Mouse (Mus musculus): ENCODE data around the gene Rps18. TPM values are rescaled to one million over a fixed set of nuclear protein-coding genes. Genes with fewer than 3 reads are reported as not detected.
A peak's percentile ranks its signal among the peaks of the same experiment; 100 is the strongest.

Gene Rps18
- polyA plus RNA-seq, 2 experiments: 1,098 to 1,411 TPM

DNA sequence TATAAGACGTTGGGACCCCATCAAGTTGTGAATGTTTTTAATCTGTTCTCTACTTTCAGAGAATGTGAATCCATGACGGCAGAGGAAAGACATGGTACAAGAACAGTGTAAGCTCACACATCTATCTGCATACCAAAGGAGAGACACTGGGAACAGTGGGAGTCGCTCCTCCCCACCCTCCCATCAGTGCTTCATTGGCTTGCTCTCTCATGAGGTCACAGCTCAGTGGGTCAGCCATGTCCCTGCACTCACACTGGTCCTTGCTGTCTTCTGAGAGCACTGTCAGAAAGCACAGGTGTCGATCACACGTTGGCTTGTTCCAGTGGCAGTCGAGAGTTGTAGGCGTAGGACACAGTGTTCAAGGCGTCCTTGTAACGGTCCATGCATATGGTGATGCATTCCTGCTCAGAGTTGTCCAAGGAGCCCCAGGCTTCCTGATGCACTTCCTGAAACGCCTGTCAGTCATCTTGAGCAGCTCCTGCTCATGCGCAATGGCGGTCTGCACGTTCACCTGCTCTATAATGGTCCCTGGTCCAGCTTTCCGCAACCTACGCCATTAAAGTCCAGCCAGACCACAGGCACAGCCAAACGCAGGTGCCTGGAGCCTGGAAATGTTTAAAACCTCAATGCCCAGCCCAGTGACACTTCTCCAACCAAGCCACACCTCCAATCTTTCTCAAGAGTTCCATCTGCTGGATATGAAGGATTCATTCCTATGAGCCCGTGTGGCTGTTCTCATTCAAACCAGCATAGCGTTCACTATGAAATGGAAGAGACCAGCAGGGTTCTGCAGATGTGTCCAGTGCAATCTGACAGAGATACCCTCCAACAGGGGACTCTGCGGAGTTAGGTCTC, 24.6 kb upstream of the Rps18 start:
- H3K4me2 ChIP-seq (ENCODE audit: low read depth): peak overlapping the region; percentile 64
- peaks cover 0 to 21% of the 10 kb centered on the region in 2 experiments; a peak in 2 of 4 replicates for H3K4me1 ChIP-seq (replicated peaks; ENCODE audit: control insufficient read depth in 2 of 2, insufficient read depth in 2 of 2, low read length in 1 of 2)
- TF ChIP-seq CTCF (IDR thresholded peaks at IDR 0.05; ENCODE audit: low read depth) (no peak; the same call in 1 of the 2 replicates), EP300 (IDR thresholded peaks at IDR 0.05; ENCODE audit: low read depth) (no peak)
- no peak for DNase-seq (ENCODE audit: low read depth in 3 of 3, low spot score in 3 of 3)
- no peak overlapping the region for H3K27ac ChIP-seq
- H3K27me3 ChIP-seq (ENCODE audit: control insufficient read depth, insufficient read depth, low read length): peaks cover 15% of the 10 kb centered on the region; the same call in 1 of the 2 replicates
- no peak overlapping the region for H3K9ac ChIP-seq (replicated peaks)
- WGBS (ENCODE audit: insufficient replicate concordance): 65% methylated on average over 19 of the region's 19 CpGs
- no peak for ATAC-seq (ENCODE audit: insufficient read depth)
- no peak overlapping the region for H3K4me3 ChIP-seq (ENCODE audit: insufficient read depth in 1 of 2, low read depth in 2 of 2, low read length in 2 of 2)
- H3K36me3 ChIP-seq (replicated peaks; ENCODE audit: control insufficient read depth, insufficient read depth, low read depth): no peaks in the 10 kb centered on the region
- H3K9me3 ChIP-seq (ENCODE audit: control insufficient read depth, low read length): no peaks in the 10 kb centered on the region

DNA sequence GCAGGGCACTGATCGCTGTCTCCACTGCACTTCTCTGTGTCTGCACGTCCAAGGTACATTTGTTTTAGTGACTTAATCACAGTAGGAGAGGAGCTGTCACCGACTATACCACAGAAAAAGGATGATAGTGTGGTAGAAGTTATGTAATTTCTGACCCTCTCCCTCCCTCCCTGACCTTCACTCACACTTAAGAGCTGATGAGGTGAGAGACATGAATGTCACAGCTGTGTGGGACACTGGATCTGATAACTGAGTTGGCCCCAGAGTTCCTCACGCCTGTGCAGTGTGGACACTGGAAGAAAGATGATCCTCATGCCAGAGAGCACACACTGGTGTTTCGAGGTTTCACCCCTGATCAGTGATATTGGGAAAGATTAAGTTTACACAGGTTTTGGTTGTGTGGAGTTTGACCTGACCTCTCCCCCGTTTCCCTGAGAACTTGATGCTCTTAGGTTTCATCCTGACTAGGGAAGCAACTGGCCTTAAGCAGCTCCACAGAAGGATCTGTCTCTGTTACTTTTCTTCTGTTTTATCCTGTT, 23.8 kb upstream of the Rps18 start:
- DNase-seq (ENCODE audit: low read depth in 3 of 3, low spot score in 3 of 3): no peak
- 53% methylated on average over 6 of the region's 6 CpGs for WGBS (ENCODE audit: insufficient replicate concordance)
- no peak for ATAC-seq (ENCODE audit: insufficient read depth)
- Histone ChIP-seq H3K36me3 (replicated peaks; ENCODE audit: control insufficient read depth, insufficient read depth, low read depth) (no peaks in the 10 kb centered on the region), H3K4me3 (ENCODE audit: insufficient read depth in 1 of 2, low read depth in 2 of 2, low read length in 2 of 2) (no peak overlapping the region), H3K9ac (replicated peaks) (no peak overlapping the region), H3K4me1 (replicated peaks; ENCODE audit: control insufficient read depth in 2 of 2, insufficient read depth in 2 of 2, low read length in 1 of 2) (peaks cover 0 to 21% of the 10 kb centered on the region in 2 experiments; a peak in 2 of 4 replicates), H3K27me3 (ENCODE audit: control insufficient read depth, insufficient read depth, low read length) (peaks cover 15% of the 10 kb centered on the region; the same call in 1 of the 2 replicates), H3K4me2 (ENCODE audit: low read depth) (no peak overlapping the region; the same call in 1 of the 2 replicates), H3K27ac (no peak overlapping the region), H3K9me3 (ENCODE audit: control insufficient read depth, low read length) (no peaks in the 10 kb centered on the region)
- TF ChIP-seq EP300 (IDR thresholded peaks at IDR 0.05; ENCODE audit: low read depth) (no peak), CTCF (IDR thresholded peaks at IDR 0.05; ENCODE audit: low read depth) (no peak)

DNA sequence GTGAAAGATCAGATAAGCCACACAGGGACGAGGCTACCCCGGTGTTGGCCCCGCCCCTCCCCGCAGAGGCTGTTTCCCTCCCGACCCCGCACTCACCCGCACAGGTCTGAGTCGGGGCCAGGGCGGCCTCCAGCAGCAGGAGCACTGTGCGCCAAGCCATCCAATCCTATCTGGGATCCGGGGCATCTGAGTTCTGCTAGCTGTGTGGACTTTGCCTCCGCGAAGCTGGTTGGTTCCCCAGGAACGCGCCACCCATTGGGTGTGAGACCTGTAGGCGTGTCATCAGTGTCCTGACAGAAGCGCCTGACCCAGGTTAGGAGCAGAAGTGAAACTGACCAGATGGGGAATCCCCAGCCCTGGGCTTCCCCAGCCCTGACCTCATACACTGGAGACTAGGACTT, 22.8 kb upstream of the Rps18 start:
- H3K36me3 ChIP-seq (replicated peaks; ENCODE audit: control insufficient read depth, insufficient read depth, low read depth): no peaks in the 10 kb centered on the region
- H3K4me3 ChIP-seq (ENCODE audit: insufficient read depth in 1 of 2, low read depth in 2 of 2, low read length in 2 of 2): peak overlapping the region; percentile 20 to 48
- TF ChIP-seq EP300 (IDR thresholded peaks at IDR 0.05; ENCODE audit: low read depth): no peak
- no peak for TF ChIP-seq CTCF (IDR thresholded peaks at IDR 0.05; ENCODE audit: low read depth)
- WGBS (ENCODE audit: insufficient replicate concordance): under 1% methylated on average over 17 of the region's 17 CpGs
- ATAC-seq (ENCODE audit: insufficient read depth) (peak; percentile 76), DNase-seq (ENCODE audit: low read depth in 3 of 3, low spot score in 3 of 3) (peak; percentile 58 to 73 (median 59))
- H3K27me3 ChIP-seq (ENCODE audit: control insufficient read depth, insufficient read depth, low read length): peaks cover 15% of the 10 kb centered on the region; the same call in 1 of the 2 replicates
- peaks cover 0 to 21% of the 10 kb centered on the region in 2 experiments; a peak in 2 of 4 replicates for H3K4me1 ChIP-seq (replicated peaks; ENCODE audit: control insufficient read depth in 2 of 2, insufficient read depth in 2 of 2, low read length in 1 of 2)
- H3K9ac ChIP-seq (replicated peaks): no peak overlapping the region
- H3K27ac ChIP-seq: no peak overlapping the region
- H3K4me2 ChIP-seq (ENCODE audit: low read depth): peak overlapping the region; percentile 65
- H3K9me3 ChIP-seq (ENCODE audit: control insufficient read depth, low read length): no peaks in the 10 kb centered on the region

DNA sequence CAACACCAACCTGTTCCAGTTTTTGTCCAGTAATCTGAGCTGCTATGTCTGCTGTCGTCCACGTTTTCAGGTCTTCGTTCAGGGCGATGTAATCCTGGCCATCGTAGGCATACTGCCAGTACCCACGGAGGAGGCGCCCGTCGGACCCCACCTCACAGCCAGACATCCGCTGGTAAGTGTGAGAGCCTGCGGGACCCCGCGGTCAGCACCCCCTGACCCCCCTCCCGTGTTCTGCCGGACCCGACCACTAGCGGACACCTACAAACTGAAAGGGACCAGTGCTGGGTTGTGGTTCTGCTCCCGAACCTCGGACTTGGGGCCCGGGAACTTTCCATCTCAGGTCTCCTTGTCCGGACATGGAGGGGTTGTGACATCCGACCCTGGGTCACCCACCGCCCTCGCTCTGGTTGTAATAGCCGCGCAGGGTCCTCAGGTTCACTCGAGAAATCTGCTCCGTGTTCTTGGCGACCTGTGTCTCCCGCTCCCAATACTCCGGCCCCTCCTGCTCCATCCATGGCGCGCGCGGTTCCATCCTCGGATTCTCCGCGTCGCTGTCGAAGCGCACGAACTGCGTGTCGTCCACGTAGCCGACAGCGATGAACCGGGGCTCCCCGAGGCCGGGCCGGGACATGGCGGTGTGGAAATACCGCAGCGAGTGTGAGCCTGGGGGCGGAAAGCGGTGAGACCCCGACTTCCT, 22.2 kb upstream of the Rps18 start:
- TF ChIP-seq CTCF (IDR thresholded peaks at IDR 0.05; ENCODE audit: low read depth) (no peak), EP300 (IDR thresholded peaks at IDR 0.05; ENCODE audit: low read depth) (no peak)
- Histone ChIP-seq H3K9ac (replicated peaks) (no peak overlapping the region), H3K4me3 (ENCODE audit: insufficient read depth in 1 of 2, low read depth in 2 of 2, low read length in 2 of 2) (peak overlapping the region; percentile 20 to 48), H3K27ac (no peak overlapping the region), H3K9me3 (ENCODE audit: control insufficient read depth, low read length) (no peaks in the 10 kb centered on the region), H3K4me1 (replicated peaks; ENCODE audit: control insufficient read depth in 2 of 2, insufficient read depth in 2 of 2, low read length in 1 of 2) (peaks cover 0 to 21% of the 10 kb centered on the region in 2 experiments; a peak in 2 of 4 replicates), H3K4me2 (ENCODE audit: low read depth) (peak overlapping the region; percentile 65), H3K27me3 (ENCODE audit: control insufficient read depth, insufficient read depth, low read length) (peaks cover 15% of the 10 kb centered on the region; the same call in 1 of the 2 replicates), H3K36me3 (replicated peaks; ENCODE audit: control insufficient read depth, insufficient read depth, low read depth) (no peaks in the 10 kb centered on the region)
- ATAC-seq (ENCODE audit: insufficient read depth) (no peak), DNase-seq (ENCODE audit: low read depth in 3 of 3, low spot score in 3 of 3) (no peak)
- WGBS (ENCODE audit: insufficient replicate concordance): 3% methylated on average over 57 of the region's 57 CpGs

Data from liver, embryonic 14.5 days (tissue).